Mouse (Mus musculus): ENCODE results near the gene Tacc3.

Gene Tacc3

DNA sequence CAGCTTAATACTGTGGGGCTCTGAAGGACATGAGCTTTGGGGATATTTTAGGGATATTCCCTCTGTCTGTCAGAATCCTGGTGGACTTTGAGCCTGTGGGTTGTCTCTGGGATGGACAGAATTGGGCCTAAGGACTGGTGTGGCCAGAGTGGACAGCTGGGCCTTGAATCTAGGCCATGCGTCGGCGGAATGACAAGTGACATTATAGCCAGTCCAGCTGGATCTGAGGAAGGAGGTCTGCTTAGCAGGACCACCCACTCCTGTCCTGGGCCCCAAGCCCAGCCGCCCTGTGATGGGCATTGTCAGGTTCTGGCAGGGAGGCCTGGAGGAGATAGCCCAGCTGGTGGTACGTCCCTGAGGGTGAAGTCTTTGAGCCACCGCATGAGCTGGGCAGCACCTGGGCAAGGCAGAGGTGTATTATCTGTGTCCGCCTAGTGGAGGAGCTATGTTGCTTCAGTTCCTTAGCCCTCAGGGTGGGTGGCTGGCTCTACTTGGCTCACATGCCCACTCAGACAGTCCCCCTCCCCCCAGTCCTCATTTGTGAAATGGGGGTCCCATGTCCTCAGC lies 68.2 kb downstream of the Tacc3 start:
- Histone ChIP-seq H3K4me1 (replicated peaks; ENCODE audit: low read depth, low read length) (peaks cover 29% of the 10 kb centered on the region), H3K4me3 (replicated peaks; ENCODE audit: low read length) (no peak overlapping the region), H3K27me3 (ENCODE audit: insufficient read depth, low read length) (peaks cover 100% of the 10 kb centered on the region), H3K9me3 (ENCODE audit: low read length) (no peaks in the 10 kb centered on the region), H3K36me3 (ENCODE audit: insufficient read depth, low read length) (no peaks in the 10 kb centered on the region)
- TF ChIP-seq CTCF (conservative IDR thresholded peaks at IDR 0.05; ENCODE audit: low read length), result no peak
- no peak for TF ChIP-seq POU5F1 (IDR thresholded peaks at IDR 0.05; ENCODE audit: borderline replicate concordance, low read length)
- no peak for TF ChIP-seq NANOG (IDR thresholded peaks at IDR 0.05; ENCODE audit: borderline replicate concordance, low read length)

DNA sequence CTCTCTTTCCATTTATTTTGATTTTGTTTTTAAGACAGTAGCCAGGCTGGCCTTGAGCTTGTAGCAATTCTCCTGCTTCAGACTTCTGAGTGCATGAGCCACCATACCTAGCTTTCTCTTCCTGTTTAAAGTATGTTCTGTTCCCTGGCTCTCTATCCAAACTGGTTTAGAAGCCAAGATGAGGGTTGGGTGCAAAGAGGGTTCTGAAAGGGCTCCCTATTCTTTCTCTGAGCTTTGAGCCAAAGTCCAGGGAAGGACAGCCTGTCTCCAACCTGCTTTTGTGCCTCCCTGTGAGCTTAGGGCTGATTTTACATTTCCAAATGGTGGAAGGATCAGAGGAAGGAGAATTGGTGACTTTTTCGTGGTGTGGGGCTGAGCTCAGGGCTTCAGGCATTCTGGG lies 69.0 kb downstream of the Tacc3 start:
- H3K4me1 ChIP-seq (replicated peaks; ENCODE audit: low read depth, low read length), result peaks cover 34% of the 10 kb centered on the region
- no peaks in the 10 kb centered on the region for H3K9me3 ChIP-seq (ENCODE audit: low read length)
- TF ChIP-seq POU5F1 (IDR thresholded peaks at IDR 0.05; ENCODE audit: borderline replicate concordance, low read length), result no peak
- no peaks in the 10 kb centered on the region for H3K36me3 ChIP-seq (ENCODE audit: insufficient read depth, low read length)
- peaks cover 100% of the 10 kb centered on the region for H3K27me3 ChIP-seq (ENCODE audit: insufficient read depth, low read length)
- H3K4me3 ChIP-seq (replicated peaks; ENCODE audit: low read length), result no peak overlapping the region

All from E14TG2a.4 (cell line).